20 mouse cellular contexts compared by ENCODE assay signal in genomic region chr12:33172926-33173325, GRCm38 (mm10). TPM values are rescaled to one million over a fixed set of nuclear protein-coding genes. Genes with fewer than 3 reads are reported as not detected.
DNase-seq lines count a peak whose midpoint lies in the region; ATAC-seq lines count a peak whose summit lies in the region.
"Had no signal": no experiment of that assay in that cellular context is flagged by ENCODE, and none has a peak within 500 bp of the region (broad histone marks: within the 10 kb centered on the region; RNA-seq: fewer than 3 reads in every experiment).

No protein-coding gene starts in this region.

- peak; percentile 13 for DNase-seq in CD4-positive, CD25-positive, alpha-beta regulatory T cell, adult 2 months (ENCODE audit: low read depth, low spot score)
- DNase-seq in frontal cortex, postnatal 36 days (ENCODE audit: low spot score in 2 of 2) = no peak
- DNase-seq in Muller cell, postnatal 12 days (ENCODE audit: inconsistent ontology term) = peak; percentile 67
- DNase-seq in induced T-regulatory cell, adult 2 months (ENCODE audit: low read depth) = peak; percentile 55
- DNase-seq in right cerebral cortex, postnatal 4 days = no peak
- DNase-seq in lung, adult 18-20 months = no peak
- DNase-seq: adrenal gland, adult 8-10 months; adrenal gland, postnatal 14 days; adrenal gland, postnatal 36 days; B cell, adult 2 months; cerebellum, adult 11-12 months; cerebellum, adult 2 months; cerebellum, adult 9-10 months; cerebellum, postnatal 10 days; cerebellum, postnatal 25 days had no signal

- no peak for ATAC-seq in CD4-positive, CD25-positive, alpha-beta regulatory T cell, adult 4 months
- ATAC-seq in frontal cortex, adult (ENCODE audit: low TSS enrichment) = peak; percentile 53; the same call in 1 of the 2 replicates
- ATAC-seq: forebrain, embryonic 13.5 days; forebrain, embryonic 15.5 days; Patski had no signal

RNA-seq across cellular contexts. Expression of gene Atxn7l1, which starts 25.4 kb away (rescaled TPM):
- polyA plus RNA-seq in CD4-positive, CD25-positive, alpha-beta regulatory T cell, adult 4 months (2017; shearing (Covaris generic)) = 10 to 100 TPM; 75.6 to 87.7 TPM

Comparison
In these comparisons a context has a peak if more than half of its experiments do, and no peak if none do; other contexts are left out.
1. DNase-seq: peak in CD4-positive, CD25-positive, alpha-beta regulatory T cell, adult 2 months (single experiment), Muller cell, postnatal 12 days (single experiment) and induced T-regulatory cell, adult 2 months (single experiment); none in frontal cortex, postnatal 36 days (0 of 2), right cerebral cortex, postnatal 4 days (single experiment) and lung, adult 18-20 months (0 of 2).